Mouse (Mus musculus) kidney, postnatal 25 days (tissue): ENCODE data around the gene Bmp10.

Source experiments
- DNase-seq, 2 experiments: peaks; one replicate each; pipeline ENCODE4 v3.0.0; 2021; ENCODE audit warnings: mixed read lengths in 2 of 2

The Bmp10 gene

DNA sequence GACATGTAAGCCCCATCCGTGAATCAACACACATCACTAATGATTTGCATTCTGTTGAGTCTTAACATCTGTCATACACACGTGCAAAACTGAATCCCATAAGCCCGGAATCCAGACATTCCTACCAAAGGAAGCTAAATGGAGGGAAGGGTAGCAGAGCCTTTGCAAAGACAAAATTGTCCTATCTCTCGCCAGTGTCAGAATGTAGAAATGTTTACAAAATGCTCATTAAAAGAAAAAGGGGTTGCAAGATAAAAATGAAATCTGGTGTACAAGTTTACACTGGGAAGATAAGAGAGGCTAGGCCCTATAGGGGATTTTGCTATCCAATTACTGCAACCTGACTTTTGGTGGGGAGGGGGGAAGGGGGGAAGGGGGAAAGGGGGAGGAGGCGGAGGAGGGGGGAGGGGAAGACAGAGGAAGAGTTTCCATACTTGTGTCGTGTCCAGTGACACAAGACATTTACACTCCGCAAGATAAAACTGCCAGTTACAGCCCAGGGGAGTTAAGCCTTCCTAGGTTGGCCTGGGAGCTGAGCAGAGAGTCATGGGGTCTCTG lies at the start of gene Bmp10:
TSS of gene Bmp10 (plus strand) at position 508 of the 558 bp plus-strand sequence.
- no peak for DNase-seq

DNA sequence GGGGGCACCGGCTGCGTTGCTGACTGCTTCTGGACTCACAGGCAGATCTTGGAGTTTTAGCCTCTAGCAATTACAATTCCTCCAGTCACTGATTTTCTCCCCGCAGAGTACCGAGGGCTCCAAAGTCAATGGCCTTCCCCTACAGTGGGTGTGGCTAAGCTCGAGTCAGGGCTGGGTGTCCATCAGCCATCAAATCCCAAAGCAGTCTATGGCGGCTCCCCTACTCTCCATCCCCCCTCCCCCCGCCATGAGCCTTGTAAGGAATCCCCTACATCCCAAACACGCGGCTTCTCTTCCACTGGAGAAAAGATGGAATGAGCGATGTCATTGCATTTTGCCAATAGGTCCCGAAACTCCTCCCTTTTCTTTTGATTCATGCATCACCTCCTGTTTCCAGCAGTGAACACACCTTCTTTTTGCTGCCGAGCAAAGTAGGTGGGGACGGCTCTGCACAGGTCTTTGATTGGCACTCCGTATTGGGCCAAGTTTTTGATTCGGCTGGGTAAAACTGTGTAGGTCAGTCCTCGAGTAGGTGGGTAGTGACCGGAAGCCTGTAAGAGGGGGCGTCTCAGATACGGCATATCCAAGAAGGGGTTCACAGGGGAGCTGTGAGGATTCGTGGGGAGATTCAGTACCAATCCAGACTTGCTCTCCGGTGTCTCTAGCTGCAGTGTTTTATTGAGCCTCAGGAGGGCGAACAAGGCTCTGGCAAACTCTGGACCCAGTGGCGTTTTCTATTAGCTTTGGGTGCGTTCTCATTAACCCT lies 44.7 kb upstream of the Bmp10 start:
- DNase-seq = peak in 1 of 2 experiments; percentile 32

GRCm38 (mm10) chr6:87384761-87385160 lies 44.0 kb upstream of the Bmp10 start:
- DNase-seq = no peak

GRCm38 (mm10) chr6:87386203-87386602 lies 42.6 kb upstream of the Bmp10 start:
- peak in 1 of 2 experiments; percentile 77 for DNase-seq

DNA sequence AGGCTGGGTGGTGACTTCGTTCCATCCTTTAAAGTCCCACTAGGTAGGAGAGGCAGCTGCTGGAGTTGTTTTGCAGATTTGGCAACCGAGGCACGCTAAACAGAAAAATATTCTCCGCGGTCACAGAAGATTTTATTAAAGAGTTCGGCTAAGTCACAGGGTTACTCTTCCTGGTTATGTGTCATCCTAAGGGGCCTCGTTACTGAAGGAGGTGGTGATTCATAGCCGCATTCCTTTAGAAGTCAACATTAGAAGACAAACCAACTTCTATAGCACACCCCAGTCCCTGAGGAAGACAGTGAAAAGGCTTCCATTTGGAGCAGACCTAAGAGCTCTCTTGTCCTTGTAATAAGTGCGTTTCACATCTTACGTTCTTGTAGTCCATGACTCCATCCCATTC lies 42.1 kb upstream of the Bmp10 start:
- no peak for DNase-seq

DNA sequence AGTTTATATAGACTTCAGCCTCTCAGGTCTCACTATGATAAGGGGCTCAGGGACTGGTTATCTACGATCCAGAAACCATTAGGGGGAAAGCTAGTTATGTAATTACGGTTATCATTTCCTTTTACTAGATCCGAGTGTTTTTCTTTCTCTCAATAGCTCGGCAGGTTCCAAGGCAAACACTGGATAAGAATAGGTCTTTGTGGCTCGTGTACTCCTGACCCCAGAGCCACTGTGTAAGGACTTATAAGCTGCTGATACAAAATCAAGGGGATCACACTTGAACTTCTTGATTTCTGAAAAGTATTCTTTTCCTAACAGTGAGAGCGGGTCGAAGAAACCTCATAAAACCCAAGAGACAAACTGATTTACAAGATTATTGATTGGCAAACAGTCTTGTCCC lies 39.9 kb upstream of the Bmp10 start, which contains the start of gene Gkn3:
TSS of gene Gkn3 (minus strand) at position 59 of the 400 bp plus-strand sequence.
- no peak for DNase-seq

DNA sequence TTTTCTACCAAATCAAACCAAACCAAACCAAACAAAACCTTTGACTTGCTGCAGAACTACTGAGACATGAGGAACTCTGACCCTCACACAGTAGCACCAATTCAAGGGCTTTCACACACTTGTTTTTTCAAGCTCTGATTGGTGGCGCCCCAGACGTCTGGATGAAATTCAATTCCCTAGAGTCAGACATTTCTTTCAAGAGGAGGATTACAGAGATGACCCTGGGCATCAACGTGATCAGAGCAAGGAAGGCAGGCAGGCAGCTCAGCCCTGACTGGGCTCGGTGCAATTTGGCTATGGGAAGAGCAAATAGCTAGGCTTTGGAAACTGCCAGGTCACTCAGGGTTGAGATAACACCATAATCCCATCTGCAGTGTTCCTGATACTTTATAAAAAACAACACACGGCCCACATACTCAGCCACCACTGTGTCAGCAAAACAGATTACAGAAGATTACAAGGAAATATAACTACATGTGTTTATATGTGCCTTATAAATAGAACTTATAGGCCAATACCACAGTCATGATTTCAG lies 39.3 kb upstream of the Bmp10 start:
- no peak for DNase-seq

DNA sequence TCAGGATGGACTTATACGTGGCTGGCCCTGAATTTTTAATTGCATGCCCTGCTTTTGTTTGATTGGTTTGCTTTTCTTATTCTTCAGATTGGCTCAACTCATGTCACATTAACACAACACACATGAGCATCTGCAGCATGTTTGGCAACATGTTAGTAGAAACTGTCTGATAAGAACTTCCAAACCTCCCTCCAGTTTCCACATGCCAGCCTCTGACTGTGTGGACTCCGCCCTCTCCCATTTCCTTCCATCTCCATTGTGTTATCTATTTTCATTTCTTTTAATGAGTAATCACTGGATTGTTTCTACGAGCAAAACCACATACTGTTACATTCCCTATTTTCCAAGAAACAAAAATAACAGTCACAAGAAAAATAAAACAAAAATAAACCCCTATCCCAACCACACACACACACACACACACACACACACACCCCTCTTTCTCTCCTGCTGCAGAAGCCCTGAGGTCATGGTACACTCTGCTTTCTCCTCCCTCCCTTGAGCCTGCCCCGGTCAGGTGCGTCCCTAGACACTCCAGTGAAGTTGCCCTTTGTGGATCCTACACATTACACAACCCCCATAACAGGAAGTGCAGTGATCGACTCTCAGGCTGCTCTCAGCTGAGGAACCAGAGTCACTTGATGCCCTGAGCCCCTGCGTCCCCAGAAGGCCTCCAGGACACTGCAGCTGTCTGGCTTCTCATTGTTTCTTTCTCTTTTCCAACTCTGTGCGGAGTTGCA lies 35.2 kb upstream of the Bmp10 start:
- DNase-seq = peak; percentile 32 to 80

GRCm38 (mm10) chr6:87394783-87395182 lies 34.0 kb upstream of the Bmp10 start:
- DNase-seq = peak; percentile 21 to 72

DNA sequence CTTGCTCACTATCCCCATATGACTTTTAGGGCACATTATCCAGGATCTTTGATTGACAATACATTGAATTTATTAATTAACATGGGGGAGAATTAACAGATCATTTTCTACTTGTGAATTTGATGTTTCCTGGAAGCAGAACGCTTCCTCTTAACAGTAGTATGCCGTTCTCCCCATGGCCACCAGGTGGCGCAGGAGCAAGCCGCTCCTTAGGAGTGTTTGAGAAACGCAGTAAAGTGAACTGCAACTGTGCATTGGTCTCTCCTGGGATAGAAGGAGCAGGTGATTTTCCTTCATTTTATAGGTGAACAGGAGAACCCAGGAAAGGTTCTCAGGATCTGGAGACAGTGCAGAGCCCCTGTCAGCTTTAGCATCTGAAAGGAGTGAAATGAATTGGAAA lies 29.7 kb upstream of the Bmp10 start:
- DNase-seq = peak; percentile 69 to 88

GRCm38 (mm10) chr6:87399886-87400566 lies 28.8 kb upstream of the Bmp10 start:
- no peak for DNase-seq

DNA sequence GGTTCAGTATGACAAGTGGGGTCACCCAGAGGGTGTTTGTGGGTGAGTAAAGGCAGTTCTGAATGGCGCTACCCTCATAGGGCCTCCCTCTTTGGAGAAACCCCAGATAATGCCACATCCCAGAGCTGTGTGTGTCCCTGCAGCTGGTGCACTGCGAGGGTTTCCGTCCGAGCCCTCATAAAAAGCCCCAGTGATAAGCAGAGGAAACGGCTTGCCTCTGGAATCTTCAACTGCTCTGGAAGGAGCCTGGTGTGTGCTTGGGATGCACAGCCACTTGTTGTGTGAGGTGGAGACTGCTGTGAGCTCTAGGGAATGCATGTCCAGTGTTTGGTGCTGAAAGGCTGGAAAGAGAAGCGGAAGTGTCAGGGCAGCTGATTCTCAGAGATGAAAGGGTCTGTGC lies 27.3 kb upstream of the Bmp10 start:
- DNase-seq = no peak

DNA sequence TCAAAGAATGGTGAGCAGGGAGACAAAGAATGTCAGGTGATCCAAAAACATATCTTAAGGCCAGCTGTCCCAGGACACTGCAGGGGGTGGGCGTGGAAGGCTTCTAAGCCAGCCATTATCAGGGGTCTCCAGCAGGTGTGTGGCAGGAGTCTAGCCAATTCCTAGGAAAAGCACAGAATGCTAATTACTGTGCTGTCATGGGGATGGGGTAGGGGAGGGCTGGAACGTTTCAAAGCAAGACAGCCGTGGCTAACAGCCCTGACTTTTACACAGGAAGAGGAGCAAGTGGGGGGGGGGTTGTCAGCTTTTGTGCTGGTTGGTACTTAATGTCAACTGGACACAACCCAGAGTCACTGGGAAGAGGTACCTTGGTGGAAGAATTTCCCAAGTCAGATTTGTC lies 16.8 kb upstream of the Bmp10 start:
- DNase-seq = no peak

DNA sequence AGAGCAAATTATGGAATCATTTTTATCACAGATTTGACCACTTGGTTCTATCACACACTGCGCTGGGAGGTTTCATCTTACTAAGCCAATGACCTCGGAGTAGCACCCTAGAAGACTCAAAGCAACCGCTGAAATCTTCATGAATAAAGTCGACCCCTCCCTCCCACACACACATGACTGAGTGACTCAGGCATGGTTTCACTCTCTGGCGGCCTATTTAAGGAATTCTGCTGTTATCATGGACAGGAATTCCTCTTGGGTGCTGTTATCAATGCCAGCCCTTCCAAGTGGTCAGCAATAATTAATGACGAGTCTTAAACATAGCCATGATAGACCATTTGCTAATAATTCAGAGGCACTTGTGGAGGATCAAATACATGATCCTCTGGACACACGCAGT lies 6.5 kb upstream of the Bmp10 start:
- no peak for DNase-seq

- peak; percentile 65 to 71 for DNase-seq
Measured at GRCm38 (mm10) chr6:87424037-87424816, 4.6 kb upstream of the Bmp10 start.

DNA sequence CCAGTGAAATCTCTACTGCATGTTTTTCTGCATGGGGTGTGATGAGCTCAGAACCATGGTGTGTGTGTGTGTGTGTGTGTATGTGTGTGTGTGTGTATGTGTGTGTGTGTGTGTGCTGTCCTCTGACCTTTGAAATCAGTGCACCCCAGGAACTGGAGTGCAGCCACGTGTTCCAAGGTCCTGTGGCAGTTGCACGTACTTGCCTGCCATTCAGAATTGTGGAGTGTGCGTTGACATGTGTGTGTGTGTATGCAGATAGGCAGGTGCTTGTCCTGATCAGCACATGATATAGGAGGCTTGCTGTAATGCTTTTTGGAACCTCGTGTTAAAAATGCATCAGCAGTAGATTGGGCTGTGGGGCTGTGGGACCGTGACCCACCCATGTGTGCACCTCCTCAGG lies 1.8 kb upstream of the Bmp10 start:
- no peak for DNase-seq

DNA sequence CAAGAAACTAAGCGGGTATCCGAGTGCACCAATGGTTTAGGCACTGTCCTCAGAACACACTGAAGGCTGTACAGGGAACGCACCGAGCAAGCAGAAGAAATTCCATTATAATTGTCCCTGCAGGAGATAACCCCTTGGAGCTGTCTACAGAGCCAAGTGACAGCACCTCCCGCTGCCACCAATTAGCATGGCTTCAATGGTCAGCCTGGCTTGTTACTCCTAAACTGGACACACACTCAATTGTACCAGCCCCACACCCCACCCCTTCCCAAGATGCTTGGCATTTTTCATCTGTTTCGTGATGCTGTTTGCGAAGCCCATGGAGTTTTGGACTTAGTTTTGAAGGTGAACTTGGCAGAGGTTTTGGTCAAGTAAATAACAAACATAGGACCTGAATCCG lies 1.2 kb upstream of the Bmp10 start:
- DNase-seq = no peak

DNA sequence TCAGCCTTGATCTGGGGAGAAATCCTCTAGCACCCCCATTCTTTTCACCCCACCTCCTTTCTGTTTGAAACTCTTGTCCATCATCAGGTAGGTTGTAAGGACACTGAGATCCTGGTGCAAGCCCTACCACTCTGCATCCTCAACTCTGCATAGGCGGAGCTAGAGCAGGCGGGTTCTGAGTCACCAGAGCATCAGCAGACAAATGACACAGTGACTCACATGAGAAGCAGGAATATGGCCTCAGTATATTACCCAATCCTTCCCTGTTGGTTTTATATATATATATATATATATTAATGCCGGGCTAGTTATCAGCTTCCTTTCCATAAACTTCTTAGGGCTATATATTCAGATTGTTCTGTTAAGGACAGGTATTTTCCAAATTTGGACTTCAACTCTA lies 7.0 kb downstream of the Bmp10 start:
- DNase-seq = no peak

- no peak for DNase-seq
Measured at GRCm38 (mm10) chr6:87436745-87437144, 8.0 kb downstream of the Bmp10 start.

DNA sequence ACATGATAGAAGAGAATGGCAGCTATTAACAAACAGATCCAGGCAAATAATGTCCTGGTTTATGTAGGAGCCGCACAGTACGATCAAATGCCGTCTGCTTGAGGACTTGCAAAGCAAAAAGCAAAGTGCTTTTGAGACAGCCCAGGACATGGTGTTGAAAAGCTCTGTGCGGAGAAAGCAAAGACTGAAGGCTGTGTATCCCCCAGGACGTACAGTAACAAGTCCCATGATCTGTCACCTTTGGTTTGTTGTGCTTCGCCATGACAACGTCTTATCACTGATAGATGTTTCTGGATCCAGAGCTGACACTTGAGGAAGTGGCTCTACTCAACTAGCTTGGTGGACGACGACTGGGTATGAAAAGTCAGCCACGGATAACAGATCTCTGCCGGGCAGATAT lies 14.5 kb downstream of the Bmp10 start:
- DNase-seq = no peak

GRCm38 (mm10) chr6:87445222-87445621 lies 16.4 kb downstream of the Bmp10 start:
- no peak for DNase-seq

- no peak for DNase-seq
Measured at GRCm38 (mm10) chr6:87447217-87447616, 18.4 kb downstream of the Bmp10 start.
